8 mouse cellular contexts compared by ENCODE assay signal in genomic region chr2:26639838-26640830, GRCm38 (mm10). TPM values are rescaled to one million over a fixed set of nuclear protein-coding genes. Genes with fewer than 3 reads are reported as not detected.
DNase-seq lines count a peak whose midpoint lies in the region; ATAC-seq and TF ChIP-seq lines count a peak whose summit lies in the region.

No protein-coding gene starts in this region.

- TF ChIP-seq POLR2A in liver, adult 2 months (IDR thresholded peaks at IDR 0.05; ENCODE audit: extremely low read depth, insufficient read depth, low read length) = peak; percentile 87

- TF ChIP-seq CTCF in kidney, postnatal 0 days (IDR thresholded peaks at IDR 0.05; ENCODE audit: low read depth) = peak; percentile 95
- TF ChIP-seq CTCF in liver, adult 2 months (IDR thresholded peaks at IDR 0.05; ENCODE audit: low read depth, low read length) = peak; percentile 92

- H3K27me3 ChIP-seq in heart, embryonic 13.5 days (replicated peaks) = no peaks in the 10 kb centered on the region
- no peaks in the 10 kb centered on the region for H3K27me3 ChIP-seq in kidney, postnatal 0 days (ENCODE audit: insufficient read depth, low read length)
- no peaks in the 10 kb centered on the region for H3K27me3 ChIP-seq in liver, adult 2 months (ENCODE audit: control insufficient read depth, insufficient read depth, low read length)

- H3K4me2 ChIP-seq in heart, embryonic 13.5 days = peak overlapping the region; percentile 90
- peak overlapping the region; percentile 62 for H3K4me2 ChIP-seq in kidney, postnatal 0 days (ENCODE audit: low read length)

- ATAC-seq in erythroid progenitor cell, adult 5-6 weeks (replicated peaks; ENCODE audit: low FRiP score, poor library complexity, severe bottlenecking) = peak; percentile 81
- peak; percentile 64; the same call in 1 of the 2 replicates for ATAC-seq in heart, embryonic 13.5 days (ENCODE audit: extremely low read depth, insufficient number of reproducible peaks, low FRiP score, low TSS enrichment)
- ATAC-seq in kidney, postnatal 0 days (replicated peaks; ENCODE audit: low FRiP score, low read depth) = peak; percentile 88
- peak; percentile 90 for ATAC-seq in monocyte, adult 5-6 weeks (replicated peaks; ENCODE audit: insufficient number of reproducible peaks, low FRiP score, low TSS enrichment, poor library complexity, severe bottlenecking)

- no peaks in the 10 kb centered on the region for H3K9me3 ChIP-seq in heart, embryonic 13.5 days
- H3K9me3 ChIP-seq in kidney, postnatal 0 days (replicated peaks; ENCODE audit: low read length) = no peaks in the 10 kb centered on the region

- peak overlapping the region; percentile 99 for H3K9ac ChIP-seq in heart, embryonic 13.5 days
- H3K9ac ChIP-seq in kidney, postnatal 0 days (ENCODE audit: low read depth, low read length) = peak overlapping the region; percentile 95
- H3K9ac ChIP-seq in liver, adult 2 months (ENCODE audit: low read depth, low read length) = peak overlapping the region; percentile 84

- peak overlapping the region; percentile 95 for H3K4me3 ChIP-seq in brown adipose tissue, adult 24 weeks (ENCODE audit: insufficient read depth, low read depth, low read length)
- H3K4me3 ChIP-seq in heart, embryonic 13.5 days = peak overlapping the region; percentile 99
- peak overlapping the region; percentile 67 for H3K4me3 ChIP-seq in kidney, postnatal 0 days (replicated peaks; ENCODE audit: low read depth, low read length)
- peak overlapping the region; percentile 74 for H3K4me3 ChIP-seq in liver, adult 2 months (ENCODE audit: insufficient read depth, low read depth, low read length)

- H3K79me2 ChIP-seq in liver, adult 2 months (ENCODE audit: control insufficient read depth, insufficient read depth, low read length) = peaks cover 3% of the 10 kb centered on the region; the same call in 1 of the 2 replicates

- 4% methylated on average over 49 of the region's 49 CpGs for WGBS in heart, embryonic 13.5 days
- 3% methylated on average over 49 of the region's 49 CpGs for whole genome bisulfite sequencing in kidney, postnatal 0 days
- WGBS in liver, adult 2 months = 6% methylated on average over 49 of the region's 49 CpGs

- DNase-seq in CD4-positive, CD25-positive, alpha-beta regulatory T cell, adult 2 months (ENCODE audit: low read depth, low spot score) = peak; percentile 97
- DNase-seq in kidney, postnatal 0 days (ENCODE audit: low spot score) = peak; percentile 98
- DNase-seq in liver, adult 2 months (ENCODE audit: extremely low read depth, low read depth, low spot score) = peak; percentile 81
- DNase-seq in spleen, postnatal 36 days (ENCODE audit: low spot score in 2 of 2) = peak; percentile 89 to 92

- H3K4me1 ChIP-seq in brown adipose tissue, adult 24 weeks (ENCODE audit: control insufficient read depth, insufficient read depth, insufficient read length, low read length) = peaks cover 4% of the 10 kb centered on the region; the same call in 1 of the 2 replicates
- peaks cover 42% of the 10 kb centered on the region for H3K4me1 ChIP-seq in heart, embryonic 13.5 days
- peaks cover 8% of the 10 kb centered on the region; the same call in 1 of the 2 replicates for H3K4me1 ChIP-seq in kidney, postnatal 0 days (replicated peaks; ENCODE audit: insufficient read depth, low read length)
- peaks cover 5% of the 10 kb centered on the region; the same call in 1 of the 2 replicates for H3K4me1 ChIP-seq in liver, adult 2 months (ENCODE audit: control insufficient read depth, insufficient read depth, low read length)

- peaks cover 38% of the 10 kb centered on the region for H3K36me3 ChIP-seq in heart, embryonic 13.5 days
- peaks cover 17% of the 10 kb centered on the region; the same call in 1 of the 2 replicates for H3K36me3 ChIP-seq in kidney, postnatal 0 days (ENCODE audit: insufficient read depth, low read length)
- H3K36me3 ChIP-seq in liver, adult 2 months (ENCODE audit: control insufficient read depth, insufficient read depth, low read length) = peaks cover 17% of the 10 kb centered on the region

- peak overlapping the region; percentile 92 for H3K27ac ChIP-seq in brown adipose tissue, adult 24 weeks (replicated peaks; ENCODE audit: low read depth, low read length)
- peak overlapping the region; percentile 85 for H3K27ac ChIP-seq in heart, embryonic 13.5 days (replicated peaks)
- peak overlapping the region; percentile 78 for H3K27ac ChIP-seq in kidney, postnatal 0 days
- peak overlapping the region; percentile 53 for H3K27ac ChIP-seq in liver, adult 2 months (replicated peaks; ENCODE audit: insufficient read depth, low read depth, low read length)

RNA-seq across cellular contexts. Expression of gene Fam69b, which starts 11.9 kb away (rescaled TPM):
- 24.4 and 49.4 TPM in 2 replicates for polyA plus RNA-seq in brown adipose tissue, adult 24 weeks (2012; ENCODE audit: insufficient read depth, insufficient read length, missing spikeins)
- not detected in 2 replicates for total RNA-seq in erythroid progenitor cell, adult 5-6 weeks (2015; ENCODE audit: low replicate concordance)
- not detected in 2 replicates for total RNA-seq in erythroid progenitor cell, adult 5-6 weeks (2017; ENCODE audit: low replicate concordance)
- 17.2 and 18.7 TPM in 2 replicates for polyA plus RNA-seq in heart, embryonic 13.5 days (2015; fragmentation: Nextera tagmentation; extraction: Ambion mirVana)
- 27.3 and 29.5 TPM in 2 replicates for polyA plus RNA-seq in kidney, postnatal 0 days (2015; fragmentation: Nextera tagmentation; extraction: Ambion mirVana)
- total RNA-seq in liver, adult 2 months (2014; rRNA removed) = 0.09 and 0.13 TPM in 2 replicates
- 0.41 and 0.60 TPM in 2 replicates for polyA plus RNA-seq in liver, adult 2 months (2012; rRNA removed)
- 2.1 to 4.9 TPM in 2 of 3 replicates, not detected in the other for total RNA-seq in monocyte, adult 5-6 weeks (2017)

RNA-seq across cellular contexts. Expression of gene Lcn4, which starts 30.9 kb away (rescaled TPM):
- not detected in 2 replicates for polyA plus RNA-seq in brown adipose tissue, adult 24 weeks (2012; ENCODE audit: insufficient read depth, insufficient read length, missing spikeins)
- total RNA-seq in erythroid progenitor cell, adult 5-6 weeks (2015; ENCODE audit: low replicate concordance) = not detected in 2 replicates
- not detected in 2 replicates for total RNA-seq in erythroid progenitor cell, adult 5-6 weeks (2017; ENCODE audit: low replicate concordance)
- not detected in 2 replicates for polyA plus RNA-seq in heart, embryonic 13.5 days (2015; fragmentation: Nextera tagmentation; extraction: Ambion mirVana)
- polyA plus RNA-seq in kidney, postnatal 0 days (2015; fragmentation: Nextera tagmentation; extraction: Ambion mirVana) = not detected in 2 replicates
- not detected in 2 replicates for total RNA-seq in liver, adult 2 months (2014; rRNA removed)
- polyA plus RNA-seq in liver, adult 2 months (2012; rRNA removed) = not detected in 2 replicates
- total RNA-seq in monocyte, adult 5-6 weeks (2017) = 1.3 TPM in 1 of 3 replicates, not detected in the others

RNA-seq across cellular contexts. Expression of gene Agpat2, which starts 35.9 kb away (rescaled TPM):
- polyA plus RNA-seq in brown adipose tissue, adult 24 weeks (2012; ENCODE audit: insufficient read depth, insufficient read length, missing spikeins) = 2,029 and 2,407 TPM in 2 replicates
- total RNA-seq in erythroid progenitor cell, adult 5-6 weeks (2015; ENCODE audit: low replicate concordance) = 12.2 and 12.6 TPM in 2 replicates
- total RNA-seq in erythroid progenitor cell, adult 5-6 weeks (2017; ENCODE audit: low replicate concordance) = 6.2 and 12.0 TPM in 2 replicates
- polyA plus RNA-seq in heart, embryonic 13.5 days (2015; fragmentation: Nextera tagmentation; extraction: Ambion mirVana) = 21.8 and 23.2 TPM in 2 replicates
- 53.8 and 57.1 TPM in 2 replicates for polyA plus RNA-seq in kidney, postnatal 0 days (2015; fragmentation: Nextera tagmentation; extraction: Ambion mirVana)
- 116 and 153 TPM in 2 replicates for total RNA-seq in liver, adult 2 months (2014; rRNA removed)
- polyA plus RNA-seq in liver, adult 2 months (2012; rRNA removed) = 421 and 511 TPM in 2 replicates
- total RNA-seq in monocyte, adult 5-6 weeks (2017) = 24.2 to 27.3 TPM (median 25.1 TPM) in 3 replicates

RNA-seq across cellular contexts. Expression of gene Gm20532, which starts 53.7 kb away (rescaled TPM):
- not detected in 2 replicates for polyA plus RNA-seq in brown adipose tissue, adult 24 weeks (2012; ENCODE audit: insufficient read depth, insufficient read length, missing spikeins)
- total RNA-seq in erythroid progenitor cell, adult 5-6 weeks (2015; ENCODE audit: low replicate concordance) = not detected in 2 replicates
- total RNA-seq in erythroid progenitor cell, adult 5-6 weeks (2017; ENCODE audit: low replicate concordance) = 1.9 TPM in 1 of 2 replicates, not detected in the other
- not detected in 2 replicates for polyA plus RNA-seq in heart, embryonic 13.5 days (2015; fragmentation: Nextera tagmentation; extraction: Ambion mirVana)
- not detected in 2 replicates for polyA plus RNA-seq in kidney, postnatal 0 days (2015; fragmentation: Nextera tagmentation; extraction: Ambion mirVana)
- total RNA-seq in liver, adult 2 months (2014; rRNA removed) = not detected in 2 replicates
- not detected in 2 replicates for polyA plus RNA-seq in liver, adult 2 months (2012; rRNA removed)
- total RNA-seq in monocyte, adult 5-6 weeks (2017) = not detected in 3 replicates

Comparison
In these comparisons a context has a peak if more than half of its experiments do, and no peak if none do; other contexts are left out.
1. Peak in every context shown above with its lines: DNase-seq, ATAC-seq, H3K4me3 ChIP-seq and H3K27ac ChIP-seq.
2. RNA of gene Fam69b, which starts 11.9 kb away (polyA plus RNA-seq): 27.3 to 29.5 TPM in kidney, postnatal 0 days, 24.4 to 49.4 TPM in brown adipose tissue, adult 24 weeks and 17.2 to 18.7 TPM in heart, embryonic 13.5 days; 0.41 to 0.60 TPM in liver, adult 2 months; every median in the first group is over 10 times any median in the second.